Mouse (Mus musculus) heart, embryonic 12.5 days (tissue): ENCODE data around the gene Olfr148. TPM values are rescaled to one million over a fixed set of nuclear protein-coding genes. Genes with fewer than 3 reads are reported as not detected.

Experiments
- ATAC-seq: fragments of 200-750 bp; cut with Nextera tagmentation; 2 replicates; pipeline ENCODE4 v1.8.0; 2017; ENCODE audit warnings: moderate TSS enrichment, moderate library complexity; ENCODE audit not compliant: insufficient number of reproducible peaks, low FRiP score
- H3K27ac ChIP-seq: fragments of 300-500 bp; sonication (generic); 2 replicates; pipeline ENCODE4 v1.5.1; 2016; ENCODE audit warnings: mild to moderate bottlenecking, moderate library complexity; ENCODE audit not compliant: poor library complexity, severe bottlenecking
- H3K27me3 ChIP-seq: fragments of 300-500 bp; sonication (generic); replicated peaks from 2 replicates; pipeline ENCODE4 v1.6.1; 2016; ENCODE audit warnings: mild to moderate bottlenecking, moderate library complexity
- H3K36me3 ChIP-seq: fragments of 300-500 bp; sonication (generic); 2 replicates; pipeline ENCODE4 v1.6.1; 2016; ENCODE audit warnings: mild to moderate bottlenecking, moderate library complexity
- H3K4me1 ChIP-seq: fragments of 300-500 bp; sonication (generic); replicated peaks from 2 replicates; pipeline ENCODE4 v1.6.1; 2016; ENCODE audit warnings: mild to moderate bottlenecking
- H3K4me2 ChIP-seq: fragments of 300-500 bp; sonication (generic); 2 replicates; pipeline ENCODE4 v1.6.1; 2016; ENCODE audit warnings: mild to moderate bottlenecking, moderate library complexity
- H3K4me3 ChIP-seq: fragments of 300-500 bp; sonication (generic); 2 replicates; pipeline ENCODE4 v1.5.1; 2016; ENCODE audit warnings: mild to moderate bottlenecking
- H3K9ac ChIP-seq: fragments of 300-500 bp; sonication (generic); 2 replicates; pipeline ENCODE4 v1.6.1; 2016; ENCODE audit warnings: mild to moderate bottlenecking, moderate library complexity
- H3K9me3 ChIP-seq: fragments of 300-500 bp; sonication (generic); replicated peaks from 2 replicates; pipeline ENCODE4 v1.6.1; 2016; ENCODE audit warnings: mild to moderate bottlenecking, moderate library complexity
- WGBS: fragments of 180-500 bp; shearing (Covaris S2); methylation state at CpG from one replicate; pipeline ENCODE4 v1.1.7; 2016; 5-methylcytosine and 5-hydroxymethylcytosine counted together
- polyA plus RNA-seq: library from polyadenylated mRNA; unstranded; fragments of >200 nt; fragmentation: Nextera tagmentation; extraction: Ambion mirVana; gene quantifications from 2 replicates; pipeline ENCODE4 v1.2.1, GENCODE M21; 2016

Gene Olfr148
- polyA plus RNA-seq = not detected in 2 replicates

- Histone ChIP-seq H3K9me3 (no peaks in the 10 kb centered on the region), H3K27ac (no peak within 1 kb of the TSS), H3K9ac (no peak within 1 kb of the TSS), H3K4me3 (no peak within 1 kb of the TSS), H3K4me2 (no peak within 1 kb of the TSS), H3K36me3 (no peaks in the 10 kb centered on the region), H3K4me1 (no peaks in the 10 kb centered on the region), H3K27me3 (no peaks in the 10 kb centered on the region)
- ATAC-seq = no peak
- 65% methylated on average over 3 of the region's 3 CpGs for whole genome bisulfite sequencing
Measured at GRCm38 (mm10) chr9:39610355-39610754, at the start of gene Olfr148. Olfr148 (plus strand) TSS chr9:39610655.

GRCm38 (mm10) chr9:39575469-39575868, 35.0 kb upstream of the Olfr148 start, which contains the start of gene Olfr959:
Olfr959 (minus strand) TSS chr9:39575569.
- Histone ChIP-seq H3K4me1 (no peaks in the 10 kb centered on the region), H3K27ac (no peak within 1 kb of the TSS), H3K9ac (no peak within 1 kb of the TSS), H3K4me3 (no peak within 1 kb of the TSS), H3K36me3 (no peaks in the 10 kb centered on the region), H3K27me3 (no peaks in the 10 kb centered on the region), H3K4me2 (no peak within 1 kb of the TSS), H3K9me3 (no peaks in the 10 kb centered on the region)
- 67% methylated on average over 3 of the region's 3 CpGs for WGBS
- ATAC-seq = no peak

GRCm38 (mm10) chr9:39577050-39577449, 33.4 kb upstream of the Olfr148 start:
- Histone ChIP-seq H3K9ac (no peak overlapping the region), H3K9me3 (no peaks in the 10 kb centered on the region), H3K36me3 (no peaks in the 10 kb centered on the region), H3K4me2 (no peak overlapping the region), H3K4me1 (no peaks in the 10 kb centered on the region), H3K27me3 (no peaks in the 10 kb centered on the region), H3K27ac (no peak overlapping the region), H3K4me3 (no peak overlapping the region)
- ATAC-seq = no peak
- WGBS = 49% methylated on average over 5 of the region's 5 CpGs

- Histone ChIP-seq H3K27ac (peak overlapping the region; percentile 15; the same call in 1 of the 2 replicates), H3K9ac (peak overlapping the region; percentile 57)
- WGBS = under 1% methylated on average over 19 of the region's 19 CpGs
Measured at GRCm38 (mm10) chr9:39602536-39603332, 7.7 kb upstream of the Olfr148 start.

GRCm38 (mm10) chr9:39603333-39603845, 7.1 kb upstream of the Olfr148 start:
- no peaks in the 10 kb centered on the region for H3K27me3 ChIP-seq
- WGBS = 1% methylated on average over 9 of the region's 9 CpGs
- H3K4me2 ChIP-seq = peak overlapping the region; percentile 79
- ATAC-seq = peak; percentile 83; the same call in 1 of the 2 replicates
- no peak overlapping the region for H3K27ac ChIP-seq
- H3K36me3 ChIP-seq = no peaks in the 10 kb centered on the region
- H3K9me3 ChIP-seq = no peaks in the 10 kb centered on the region
- H3K4me3 ChIP-seq = peak overlapping the region; percentile 53
- no peaks in the 10 kb centered on the region for H3K4me1 ChIP-seq
- peak overlapping the region; percentile 57 for H3K9ac ChIP-seq

More at GRCm38 (mm10) chr9:39602536-39603332, 7.7 kb upstream of the Olfr148 start:
- Histone ChIP-seq H3K4me2 (peak overlapping the region; percentile 79), H3K27me3 (no peaks in the 10 kb centered on the region), H3K4me1 (no peaks in the 10 kb centered on the region), H3K9me3 (no peaks in the 10 kb centered on the region), H3K4me3 (peak overlapping the region; percentile 53), H3K36me3 (0 out of 2 replicates have a peak, but pooled peaks cover under 1% of the 10 kb centered on the region)
- ATAC-seq = peak; percentile 67

- ATAC-seq = peak; percentile 39; the same call in 1 of the 2 replicates
- peak within 1 kb of the TSS; percentile 79 for H3K4me2 ChIP-seq
- peak within 1 kb of the TSS; percentile 53 for H3K4me3 ChIP-seq
- H3K27me3 ChIP-seq = no peaks in the 10 kb centered on the region
- no peaks in the 10 kb centered on the region for H3K9me3 ChIP-seq
- peak within 1 kb of the TSS; percentile 62 for H3K9ac ChIP-seq
- WGBS = 2% methylated on average over 8 of the region's 8 CpGs
- H3K27ac ChIP-seq = no peak within 1 kb of the TSS
- no peaks in the 10 kb centered on the region for H3K4me1 ChIP-seq
- no peaks in the 10 kb centered on the region for H3K36me3 ChIP-seq
Measured at GRCm38 (mm10) chr9:39603999-39604453, 6.4 kb upstream of the Olfr148 start, which contains the start of gene AW551984. AW551984 (minus strand) TSS chr9:39604403.

- H3K9ac ChIP-seq = no peak overlapping the region
- no peaks in the 10 kb centered on the region for H3K9me3 ChIP-seq
- H3K4me2 ChIP-seq = no peak overlapping the region
- ATAC-seq = no peak
- no peaks in the 10 kb centered on the region for H3K36me3 ChIP-seq
- no peaks in the 10 kb centered on the region for H3K27me3 ChIP-seq
- H3K4me3 ChIP-seq = no peak overlapping the region
- H3K27ac ChIP-seq = no peak overlapping the region
- no peaks in the 10 kb centered on the region for H3K4me1 ChIP-seq
Measured at GRCm38 (mm10) chr9:39608497-39608896, 2.0 kb upstream of the Olfr148 start.

GRCm38 (mm10) chr9:39611953-39612352, 1.5 kb downstream of the Olfr148 start:
- 38% methylated on average over 1 of the region's 1 CpGs for whole genome bisulfite sequencing
- ATAC-seq = no peak

GRCm38 (mm10) chr9:39621073-39621472, 10.6 kb downstream of the Olfr148 start, which contains the start of gene Olfr960:
Olfr960 (plus strand) TSS chr9:39621373.
- no peak within 1 kb of the TSS for H3K4me3 ChIP-seq
- 82% methylated on average over 1 of the region's 1 CpGs for WGBS
- H3K9me3 ChIP-seq = 0 out of 2 replicates have a peak, but pooled peaks cover 4% of the 10 kb centered on the region
- H3K27me3 ChIP-seq = no peaks in the 10 kb centered on the region
- no peak for ATAC-seq
- no peaks in the 10 kb centered on the region for H3K36me3 ChIP-seq
- H3K4me1 ChIP-seq = no peaks in the 10 kb centered on the region
- no peak within 1 kb of the TSS for H3K4me2 ChIP-seq
- H3K27ac ChIP-seq = no peak within 1 kb of the TSS
- H3K9ac ChIP-seq = no peak within 1 kb of the TSS

More at GRCm38 (mm10) chr9:39611953-39612352, 1.5 kb downstream of the Olfr148 start:
- H3K27me3 ChIP-seq = no peaks in the 10 kb centered on the region
- H3K36me3 ChIP-seq = no peaks in the 10 kb centered on the region
- no peak overlapping the region for H3K4me2 ChIP-seq
- H3K9me3 ChIP-seq = no peaks in the 10 kb centered on the region
- no peak overlapping the region for H3K9ac ChIP-seq
- H3K4me1 ChIP-seq = no peaks in the 10 kb centered on the region
- H3K27ac ChIP-seq = no peak overlapping the region
- H3K4me3 ChIP-seq = no peak overlapping the region

GRCm38 (mm10) chr9:39623783-39624182, 13.3 kb downstream of the Olfr148 start:
- Histone ChIP-seq H3K27me3 (no peaks in the 10 kb centered on the region), H3K9me3 (0 out of 2 replicates have a peak, but pooled peaks cover 4% of the 10 kb centered on the region), H3K4me2 (no peak overlapping the region), H3K27ac (no peak overlapping the region), H3K4me3 (no peak overlapping the region), H3K9ac (no peak overlapping the region), H3K4me1 (no peaks in the 10 kb centered on the region), H3K36me3 (no peaks in the 10 kb centered on the region)
- no peak for ATAC-seq
- 81% methylated on average over 3 of the region's 3 CpGs for WGBS

GRCm38 (mm10) chr9:39624711-39625110, 14.3 kb downstream of the Olfr148 start:
- H3K27me3 ChIP-seq = no peaks in the 10 kb centered on the region
- no peak overlapping the region for H3K4me2 ChIP-seq
- no peaks in the 10 kb centered on the region for H3K4me1 ChIP-seq
- no peaks in the 10 kb centered on the region for H3K36me3 ChIP-seq
- no peak overlapping the region for H3K4me3 ChIP-seq
- H3K9me3 ChIP-seq = no peaks in the 10 kb centered on the region
- no peak overlapping the region for H3K9ac ChIP-seq
- no peak for ATAC-seq
- 57% methylated on average over 2 of the region's 2 CpGs for WGBS
- H3K27ac ChIP-seq = no peak overlapping the region
